Mouse (Mus musculus): Measurements from ENCODE around the gene Dusp6. TPM values are rescaled to one million over a fixed set of nuclear protein-coding genes. Genes with fewer than 3 reads are reported as not detected.
A peak's percentile ranks its signal among the peaks of the same experiment; 100 is the strongest.

Gene Dusp6
- polyA plus RNA-seq, 1 experiment from 2014 or later = 38.3 TPM

DNA sequence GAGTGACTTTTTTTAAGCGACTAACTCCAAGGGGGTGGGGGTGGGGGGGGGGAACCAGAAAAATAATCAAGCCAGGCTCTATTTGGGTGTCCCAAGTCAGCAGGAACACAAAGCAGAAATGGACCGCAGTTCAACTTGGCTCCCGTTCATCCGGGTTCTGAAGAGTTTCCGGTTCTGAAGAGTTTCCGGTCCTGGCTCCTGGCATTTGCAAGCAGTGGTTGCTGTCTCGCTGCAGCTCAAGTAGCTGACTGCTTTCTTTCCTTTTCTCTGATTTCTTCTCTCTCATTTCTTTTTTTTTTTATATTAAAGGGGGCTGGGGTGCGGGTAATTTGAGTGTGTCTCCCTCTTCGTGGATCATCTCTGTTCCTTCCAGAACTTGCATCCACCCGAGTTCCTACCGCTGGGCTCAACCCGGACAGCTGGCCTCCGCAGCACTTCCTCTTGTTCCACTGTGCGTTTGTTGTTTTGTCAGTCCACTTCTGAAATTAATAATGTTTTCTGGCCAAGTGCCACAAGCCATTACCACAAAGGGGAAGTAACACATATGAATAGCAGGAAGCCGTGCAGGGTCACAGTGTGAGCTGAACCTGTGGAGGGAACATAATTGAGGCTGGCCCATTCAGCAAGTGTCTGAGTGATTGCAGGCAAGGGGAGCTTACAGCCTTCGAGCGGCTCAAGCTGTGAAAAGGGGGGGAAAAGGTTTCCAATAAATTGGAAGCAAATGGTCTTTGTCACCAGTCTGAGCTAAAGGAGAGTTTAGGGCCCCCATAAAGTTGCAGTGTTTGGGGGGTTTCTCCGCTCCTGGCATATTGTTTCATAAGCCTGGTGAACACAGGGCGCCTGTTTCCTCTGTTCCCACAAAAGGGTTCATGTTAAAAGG lies 5.6 kb downstream of the Dusp6 start:
- H3K9ac ChIP-seq = no peak overlapping the region
- H3K4me2 ChIP-seq (replicated peaks) = peak overlapping the region; percentile 30
- H3K36me3 ChIP-seq = no peaks in the 10 kb centered on the region
- no peaks in the 10 kb centered on the region for H3K9me3 ChIP-seq (replicated peaks)
- H3K27ac ChIP-seq = peak overlapping the region; percentile 24
- peaks cover 29% of the 10 kb centered on the region for H3K27me3 ChIP-seq
- 22% methylated on average over 19 of the region's 19 CpGs for WGBS
- ATAC-seq (ENCODE audit: low FRiP score) = peak; percentile 46; the same call in 1 of the 2 replicates
- H3K4me3 ChIP-seq = no peak overlapping the region
- peaks cover 44% of the 10 kb centered on the region for H3K4me1 ChIP-seq

DNA sequence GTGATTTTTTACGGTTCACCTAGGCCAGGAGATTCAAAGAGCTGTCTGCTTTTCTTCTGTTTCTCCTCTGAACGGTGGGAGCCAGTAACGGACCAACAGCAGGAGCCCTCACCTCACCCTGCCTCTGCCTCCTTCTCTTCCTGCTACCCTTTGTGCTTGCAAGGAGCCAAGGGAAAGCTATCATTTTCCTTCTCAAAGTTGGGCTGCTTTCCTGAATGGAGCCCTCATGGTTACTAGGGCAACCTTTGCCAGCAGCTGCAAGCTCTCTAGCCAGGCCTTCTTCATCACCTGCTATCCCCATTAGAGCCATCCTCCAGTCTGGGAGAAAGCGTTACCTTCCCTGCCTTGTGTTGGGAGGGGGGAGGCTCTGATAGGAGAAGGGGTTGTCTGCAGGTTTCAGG lies 6.3 kb downstream of the Dusp6 start:
- peaks cover 29% of the 10 kb centered on the region for H3K27me3 ChIP-seq
- 10% methylated on average over 4 of the region's 4 CpGs for WGBS
- no peak overlapping the region for H3K4me3 ChIP-seq
- peak; percentile 38; the same call in 1 of the 2 replicates for ATAC-seq (ENCODE audit: low FRiP score)
- H3K36me3 ChIP-seq = no peaks in the 10 kb centered on the region
- H3K9ac ChIP-seq = no peak overlapping the region
- no peaks in the 10 kb centered on the region for H3K9me3 ChIP-seq (replicated peaks)
- peaks cover 40% of the 10 kb centered on the region for H3K4me1 ChIP-seq
- 0 out of 2 replicates have a peak overlapping the region, but pooled peaks have one; percentile 30 for H3K4me2 ChIP-seq (replicated peaks)
- peak overlapping the region; percentile 24 for H3K27ac ChIP-seq

GRCm38 (mm10) chr10:99269704-99270103 lies 6.7 kb downstream of the Dusp6 start:
- no peaks in the 10 kb centered on the region for H3K36me3 ChIP-seq
- H3K4me3 ChIP-seq = no peak overlapping the region
- no peak for ATAC-seq (ENCODE audit: low FRiP score)
- H3K27ac ChIP-seq = peak overlapping the region; percentile 24; the same call in 1 of the 2 replicates
- no peaks in the 10 kb centered on the region for H3K9me3 ChIP-seq (replicated peaks)
- WGBS = 59% methylated on average over 6 of the region's 6 CpGs
- peaks cover 29% of the 10 kb centered on the region for H3K27me3 ChIP-seq
- H3K4me2 ChIP-seq (replicated peaks) = 0 out of 2 replicates have a peak overlapping the region, but pooled peaks have one; percentile 30
- H3K9ac ChIP-seq = no peak overlapping the region
- peaks cover 35% of the 10 kb centered on the region for H3K4me1 ChIP-seq

GRCm38 (mm10) chr10:99270406-99270805 lies 7.4 kb downstream of the Dusp6 start:
- Histone ChIP-seq H3K9ac (no peak overlapping the region), H3K36me3 (no peaks in the 10 kb centered on the region), H3K4me2 (replicated peaks) (no peak overlapping the region), H3K27ac (no peak overlapping the region), H3K4me3 (no peak overlapping the region), H3K9me3 (replicated peaks) (no peaks in the 10 kb centered on the region), H3K4me1 (peaks cover 35% of the 10 kb centered on the region), H3K27me3 (peaks cover 29% of the 10 kb centered on the region)
- ATAC-seq (ENCODE audit: low FRiP score) = no peak
- WGBS = 58% methylated on average over 10 of the region's 10 CpGs

- H3K36me3 ChIP-seq = no peaks in the 10 kb centered on the region
- 75% methylated on average over 11 of the region's 11 CpGs for WGBS
Observed at GRCm38 (mm10) chr10:99271016-99271415, 8.0 kb downstream of the Dusp6 start.

DNA sequence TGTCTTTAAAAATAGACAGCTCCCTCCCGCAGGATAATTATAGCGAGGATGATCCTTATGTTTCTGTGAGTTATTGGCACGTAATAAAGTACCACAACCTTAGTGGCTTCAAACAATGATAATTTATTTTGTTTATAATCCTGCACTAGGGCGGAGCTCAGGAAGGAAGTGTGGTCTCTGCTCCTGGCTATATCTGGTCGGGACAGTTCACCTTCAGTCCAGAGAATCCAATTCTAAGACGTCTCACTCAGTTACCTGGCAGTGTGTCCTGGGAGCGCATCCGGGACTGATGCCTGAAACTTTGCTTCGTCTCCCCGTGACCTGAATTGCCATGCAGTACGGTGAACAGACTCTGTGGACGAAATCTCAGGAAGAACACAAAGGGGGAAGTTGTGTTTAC lies 10.0 kb downstream of the Dusp6 start:
- H3K4me1 ChIP-seq = peaks cover 26% of the 10 kb centered on the region
- 89% methylated on average over 12 of the region's 12 CpGs for WGBS
- H3K9me3 ChIP-seq (replicated peaks) = no peaks in the 10 kb centered on the region
- H3K9ac ChIP-seq = no peak overlapping the region
- no peak for ATAC-seq (ENCODE audit: low FRiP score)
- no peak overlapping the region for H3K4me2 ChIP-seq (replicated peaks)
- H3K27me3 ChIP-seq = peaks cover 17% of the 10 kb centered on the region; the same call in 1 of the 2 replicates
- no peak overlapping the region for H3K27ac ChIP-seq
- no peaks in the 10 kb centered on the region for H3K36me3 ChIP-seq
- no peak overlapping the region for H3K4me3 ChIP-seq

More at GRCm38 (mm10) chr10:99271016-99271415, 8.0 kb downstream of the Dusp6 start:
- peaks cover 29% of the 10 kb centered on the region for H3K27me3 ChIP-seq
- H3K27ac ChIP-seq = no peak overlapping the region
- H3K4me1 ChIP-seq = peaks cover 31% of the 10 kb centered on the region
- H3K4me3 ChIP-seq = no peak overlapping the region
- no peak overlapping the region for H3K9ac ChIP-seq
- no peak overlapping the region for H3K4me2 ChIP-seq (replicated peaks)
- no peak for ATAC-seq (ENCODE audit: low FRiP score)
- no peaks in the 10 kb centered on the region for H3K9me3 ChIP-seq (replicated peaks)

DNA sequence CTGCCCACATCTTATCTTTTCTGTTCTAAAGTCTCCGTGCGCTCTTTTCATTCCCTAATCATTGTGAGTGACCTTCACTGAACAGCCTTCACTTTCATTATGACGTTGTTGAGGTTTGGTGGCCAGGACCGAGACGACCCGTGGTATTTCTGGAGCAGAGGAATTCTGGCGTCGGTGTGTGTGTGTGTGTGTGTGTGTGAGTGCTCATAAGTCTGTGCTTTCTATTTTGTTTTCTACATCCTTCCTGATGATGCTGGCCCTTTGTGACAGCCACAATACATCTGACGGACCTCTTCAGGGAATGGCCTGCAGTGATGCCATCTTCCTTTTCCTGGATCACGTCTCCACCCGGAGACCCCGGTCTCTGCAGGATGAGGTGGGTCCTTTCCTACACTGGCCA lies 11.6 kb downstream of the Dusp6 start:
- no peaks in the 10 kb centered on the region for H3K36me3 ChIP-seq
- H3K27ac ChIP-seq = no peak overlapping the region
- H3K27me3 ChIP-seq = peaks cover 13% of the 10 kb centered on the region; the same call in 1 of the 2 replicates
- H3K9ac ChIP-seq = no peak overlapping the region
- peaks cover 12% of the 10 kb centered on the region for H3K4me1 ChIP-seq
- H3K4me2 ChIP-seq (replicated peaks) = no peak overlapping the region
- no peak overlapping the region for H3K4me3 ChIP-seq
- no peaks in the 10 kb centered on the region for H3K9me3 ChIP-seq (replicated peaks)
- WGBS = 83% methylated on average over 12 of the region's 12 CpGs
- ATAC-seq (ENCODE audit: low FRiP score) = no peak

- H3K27ac ChIP-seq = no peak overlapping the region
- 82% methylated on average over 21 of the region's 22 CpGs for WGBS
- no peaks in the 10 kb centered on the region for H3K36me3 ChIP-seq
- H3K4me1 ChIP-seq = no peaks in the 10 kb centered on the region
- no peak overlapping the region for H3K9ac ChIP-seq
- H3K4me3 ChIP-seq = no peak overlapping the region
- ATAC-seq (ENCODE audit: low FRiP score) = no peak
- no peaks in the 10 kb centered on the region; the same call in 1 of the 2 replicates for H3K27me3 ChIP-seq
- no peak overlapping the region for H3K4me2 ChIP-seq (replicated peaks)
- H3K9me3 ChIP-seq (replicated peaks) = no peaks in the 10 kb centered on the region
Observed at GRCm38 (mm10) chr10:99279067-99279880, 16.2 kb downstream of the Dusp6 start.

DNA sequence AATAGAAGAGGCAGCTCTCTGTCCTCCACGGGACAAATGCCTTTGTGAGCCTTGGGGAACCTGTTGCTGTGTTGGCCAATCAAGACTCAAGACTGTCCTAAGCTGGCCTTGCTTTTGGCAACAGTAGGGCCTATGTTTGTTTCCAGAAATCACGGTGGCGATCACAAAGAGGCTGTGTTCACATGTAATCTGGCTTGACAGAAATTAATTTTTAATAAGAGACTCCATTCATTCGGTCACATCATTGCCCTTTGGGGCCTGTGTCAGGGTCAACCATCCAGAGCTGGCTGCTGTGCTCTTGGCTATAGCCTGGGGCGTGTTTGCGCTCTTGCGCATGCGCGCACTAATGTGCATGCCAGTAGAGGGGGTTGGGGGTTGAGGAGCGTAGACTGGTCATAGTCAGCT lies 21.0 kb downstream of the Dusp6 start:
- 87% methylated on average over 10 of the region's 10 CpGs for WGBS
- H3K9me3 ChIP-seq (replicated peaks) = no peaks in the 10 kb centered on the region
- H3K4me1 ChIP-seq = peaks cover 8% of the 10 kb centered on the region
- H3K36me3 ChIP-seq = no peaks in the 10 kb centered on the region
- no peak for ATAC-seq (ENCODE audit: low FRiP score)
- H3K4me3 ChIP-seq = no peak overlapping the region
- H3K9ac ChIP-seq = no peak overlapping the region
- no peak overlapping the region for H3K27ac ChIP-seq
- H3K27me3 ChIP-seq = peaks cover 5% of the 10 kb centered on the region; the same call in 1 of the 2 replicates
- no peak overlapping the region for H3K4me2 ChIP-seq (replicated peaks)

GRCm38 (mm10) chr10:99284918-99285317 lies 21.9 kb downstream of the Dusp6 start:
- H3K27me3 ChIP-seq = peaks cover 5% of the 10 kb centered on the region; the same call in 1 of the 2 replicates
- no peak overlapping the region for H3K4me3 ChIP-seq
- WGBS = 74% methylated on average over 9 of the region's 9 CpGs
- H3K36me3 ChIP-seq = no peaks in the 10 kb centered on the region
- H3K4me1 ChIP-seq = peaks cover 8% of the 10 kb centered on the region
- H3K9me3 ChIP-seq (replicated peaks) = no peaks in the 10 kb centered on the region
- no peak overlapping the region for H3K4me2 ChIP-seq (replicated peaks)
- ATAC-seq (ENCODE audit: low FRiP score) = no peak
- H3K9ac ChIP-seq = no peak overlapping the region
- no peak overlapping the region for H3K27ac ChIP-seq

GRCm38 (mm10) chr10:99285759-99286158 lies 22.7 kb downstream of the Dusp6 start:
- WGBS = 12% methylated on average over 8 of the region's 8 CpGs
- peaks cover 5% of the 10 kb centered on the region; the same call in 1 of the 2 replicates for H3K27me3 ChIP-seq
- no peak for ATAC-seq (ENCODE audit: low FRiP score)
- H3K9me3 ChIP-seq (replicated peaks) = no peaks in the 10 kb centered on the region
- H3K9ac ChIP-seq = no peak overlapping the region
- H3K4me2 ChIP-seq (replicated peaks) = no peak overlapping the region
- no peaks in the 10 kb centered on the region for H3K36me3 ChIP-seq
- no peak overlapping the region for H3K4me3 ChIP-seq
- H3K4me1 ChIP-seq = peaks cover 8% of the 10 kb centered on the region
- H3K27ac ChIP-seq = no peak overlapping the region

DNA sequence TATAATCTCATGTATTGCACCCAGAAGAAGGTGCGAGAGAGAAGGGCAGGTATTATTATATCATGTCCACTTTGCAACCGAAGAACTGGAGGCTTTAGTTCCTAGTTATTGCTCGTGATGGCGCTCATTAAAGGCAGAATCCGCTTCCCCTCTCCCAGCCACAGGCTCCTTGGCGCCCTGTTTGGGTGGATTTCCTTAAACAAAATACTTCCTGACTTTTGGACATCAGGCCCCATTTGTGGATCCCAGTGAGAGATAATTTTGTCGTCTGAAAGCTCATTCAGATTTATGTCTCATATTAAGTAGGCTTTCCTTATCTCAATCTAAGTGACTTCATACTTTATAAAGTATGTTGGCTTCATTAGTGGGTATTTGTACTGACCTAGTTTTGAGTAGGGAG lies 23.2 kb downstream of the Dusp6 start:
- Histone ChIP-seq H3K4me2 (replicated peaks) (no peak overlapping the region), H3K4me1 (peaks cover 8% of the 10 kb centered on the region), H3K9me3 (replicated peaks) (no peaks in the 10 kb centered on the region), H3K27ac (no peak overlapping the region), H3K9ac (no peak overlapping the region), H3K27me3 (peaks cover 5% of the 10 kb centered on the region; the same call in 1 of the 2 replicates), H3K4me3 (no peak overlapping the region), H3K36me3 (no peaks in the 10 kb centered on the region)
- no peak for ATAC-seq (ENCODE audit: low FRiP score)
- WGBS = 63% methylated on average over 7 of the region's 7 CpGs
